Mouse (Mus musculus): ENCODE measurements around the gene Ifngr2.

DNA sequence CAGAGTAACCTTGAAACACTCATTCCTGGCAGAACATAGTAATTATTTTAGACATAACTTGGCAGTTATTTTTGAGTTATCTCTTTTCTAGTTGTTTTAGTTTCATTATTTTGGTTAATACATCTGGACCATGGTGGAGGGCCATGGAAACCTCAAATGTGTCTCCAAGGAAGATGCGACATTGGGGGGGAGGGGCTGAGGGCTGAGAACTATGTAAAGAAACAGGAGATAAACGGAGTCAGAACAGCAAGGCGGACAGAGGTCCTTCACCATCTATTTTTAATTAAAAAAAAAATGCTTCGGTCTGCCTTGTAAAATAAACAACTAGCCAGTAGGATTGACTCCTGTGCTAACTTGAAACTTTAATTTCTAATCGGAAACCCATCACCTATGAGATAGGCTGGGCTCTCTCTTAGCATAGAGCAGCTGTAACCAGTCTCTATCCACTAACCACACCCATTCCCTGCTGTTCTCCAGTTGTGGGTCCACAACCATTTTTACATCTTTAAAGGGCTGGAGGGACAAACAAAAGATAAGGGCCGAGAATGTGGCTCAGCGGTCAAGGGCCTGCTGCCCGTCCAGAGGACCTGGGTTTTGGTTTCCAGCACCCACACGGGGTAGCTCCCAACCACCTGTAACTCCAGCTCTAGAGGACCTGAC is 18.6 kb downstream of the Ifngr2 start:
- TF ChIP-seq CTCF (IDR thresholded peaks at IDR 0.05; ENCODE audit: low read depth, low read length) (no peak), POLR2A (IDR thresholded peaks at IDR 0.05; ENCODE audit: borderline replicate concordance, low read depth, low read length) (no peak)

Measured in bone marrow macrophage, adult 2 months (primary cell).